Mouse (Mus musculus) CH12.LX (cell line): ENCODE results near the gene Gm960.

ENCODE experiments used
- CTCF ChIP-seq, 2 experiments: IDR thresholded peaks in 1 of 2; conservative IDR thresholded peaks in 1 of 2; 2 replicates each; pipeline ENCODE4 v1.5.1; 2011 to 2012; ENCODE audit warnings: low read depth in 2 of 2, low read length in 2 of 2, improper control_type of control experiment in 1 of 2, inconsistent platforms in 1 of 2, mild to moderate bottlenecking in 1 of 2, moderate library complexity in 1 of 2
- E2F4 ChIP-seq: IDR thresholded peaks from 2 replicates; pipeline ENCODE4 v1.6.1; 2011; ENCODE audit warnings: low read depth, low read length, improper control_type of control experiment; ENCODE audit not compliant: insufficient replicate concordance
- ELF1 ChIP-seq: IDR thresholded peaks from 2 replicates; pipeline ENCODE4 v1.6.1; 2014; ENCODE audit warnings: low read depth, mild to moderate bottlenecking, inconsistent platforms, low read length, improper control_type of control experiment
- JUND ChIP-seq: conservative IDR thresholded peaks from 2 replicates; pipeline ENCODE4 v1.6.1; 2011; ENCODE audit warnings: low read depth, low read length, improper control_type of control experiment
- MAFK ChIP-seq: IDR thresholded peaks from 2 replicates; pipeline ENCODE4 v1.6.1; 2011; ENCODE audit warnings: low read length, improper control_type of control experiment; ENCODE audit not compliant: insufficient replicate concordance
- MXI1 ChIP-seq: IDR thresholded peaks from 2 replicates; pipeline ENCODE4 v1.6.1; 2011; ENCODE audit warnings: mild to moderate bottlenecking, low read depth, low read length, improper control_type of control experiment
- NELFE ChIP-seq: IDR thresholded peaks from 2 replicates; pipeline ENCODE4 v1.6.1; 2011; ENCODE audit warnings: low read depth, low read length, improper control_type of control experiment
- POLR2A ChIP-seq: IDR thresholded peaks from 2 replicates; pipeline ENCODE4 v1.6.1; 2011; ENCODE audit warnings: low read depth, mild to moderate bottlenecking, improper control_type of control experiment, low read length
- RAD21 ChIP-seq: IDR thresholded peaks from 2 replicates; pipeline ENCODE4 v1.6.1; 2011; ENCODE audit warnings: low read depth, mild to moderate bottlenecking, low read length, improper control_type of control experiment, moderate library complexity
- SIN3A ChIP-seq: IDR thresholded peaks from 2 replicates; pipeline ENCODE4 v1.6.1; 2012; ENCODE audit warnings: low read length, improper control_type of control experiment, inconsistent platforms
- TCF12 ChIP-seq: IDR thresholded peaks from 2 replicates; pipeline ENCODE4 v1.6.1; 2014; ENCODE audit warnings: low read depth, mild to moderate bottlenecking, inconsistent platforms, low read length, improper control_type of control experiment
- UBTF ChIP-seq: IDR thresholded peaks from 2 replicates; pipeline ENCODE4 v1.6.1; 2012; ENCODE audit warnings: low read depth, mild to moderate bottlenecking, inconsistent platforms, low read length, improper control_type of control experiment, moderate library complexity
- ZMIZ1 ChIP-seq: IDR thresholded peaks from 2 replicates; pipeline ENCODE4 v1.6.1; 2012; ENCODE audit warnings: low read depth, mild to moderate bottlenecking, inconsistent platforms, low read length, improper control_type of control experiment

- TF ChIP-seq POLR2A, result no peak
- no peak for TF ChIP-seq MAFK
- TF ChIP-seq E2F4, result no peak
- TF ChIP-seq SIN3A, result no peak
- TF ChIP-seq NELFE, result no peak
- no peak for TF ChIP-seq MXI1
- no peak for TF ChIP-seq ELF1
- no peak for TF ChIP-seq ZMIZ1
- no peak for TF ChIP-seq CTCF (conservative IDR thresholded peaks at IDR 0.05 in 1 of 2, IDR thresholded peaks at IDR 0.05 in 1 of 2; ENCODE audit: low read depth in 2 of 2, low read length in 2 of 2)
- no peak for TF ChIP-seq UBTF
- TF ChIP-seq RAD21, result no peak
- TF ChIP-seq TCF12, result no peak
- TF ChIP-seq JUND, result no peak
Measured at GRCm38 (mm10) chr19:4747631-4748312, 49.3 kb upstream of the Gm960 start.
